Mouse (Mus musculus) kidney, postnatal 0 days (tissue): ENCODE measurements around the gene Apoh. TPM values are rescaled to one million over a fixed set of nuclear protein-coding genes. Genes with fewer than 3 reads are reported as not detected.

Source experiments
- ATAC-seq: fragments of 200-750 bp; cut with Nextera tagmentation; replicated peaks from 2 replicates; pipeline ENCODE4 v1.8.0; 2017; ENCODE audit warnings: low read depth, moderate number of reproducible peaks, moderate TSS enrichment, moderate library complexity; ENCODE audit not compliant: low FRiP score
- DNase-seq: peaks from one replicate; pipeline ENCODE4 v3.0.0-alpha.2; 2016; ENCODE audit warnings: low spot score
- H3K27ac ChIP-seq: fragments of 300-500 bp; sonication (generic); 2 replicates; pipeline ENCODE4 v1.5.1; 2014; ENCODE audit warnings: mild to moderate bottlenecking
- H3K27me3 ChIP-seq: fragments of 300-500 bp; sonication (generic); 2 replicates; pipeline ENCODE4 v1.6.1; 2014; ENCODE audit warnings: low read length, mixed read lengths; ENCODE audit not compliant: insufficient read depth
- H3K36me3 ChIP-seq: fragments of 300-500 bp; sonication (generic); 2 replicates; pipeline ENCODE4 v1.6.1; 2014; ENCODE audit warnings: low read length, mixed read lengths; ENCODE audit not compliant: insufficient read depth
- H3K4me1 ChIP-seq: fragments of 300-500 bp; sonication (generic); replicated peaks from 2 replicates; pipeline ENCODE4 v1.6.1; 2014; ENCODE audit warnings: antibody characterized with exemption, low read length, mixed read lengths; ENCODE audit not compliant: insufficient read depth
- H3K4me2 ChIP-seq: fragments of 300-500 bp; sonication (generic); 2 replicates; pipeline ENCODE4 v1.6.1; 2014; ENCODE audit warnings: mild to moderate bottlenecking, low read length, moderate library complexity, mixed read lengths
- H3K4me3 ChIP-seq: fragments of 300-500 bp; sonication (generic); replicated peaks from 2 replicates; pipeline ENCODE4 v1.5.1; 2014; ENCODE audit warnings: low read depth, low read length
- H3K9ac ChIP-seq: fragments of 300-500 bp; sonication (generic); 2 replicates; pipeline ENCODE4 v1.6.1; 2014; ENCODE audit warnings: low read depth, low read length
- H3K9me3 ChIP-seq: fragments of 300-500 bp; sonication (generic); replicated peaks from 2 replicates; pipeline ENCODE4 v1.6.1; 2016; ENCODE audit warnings: low read length, inconsistent platforms, mixed read lengths
- CTCF ChIP-seq: IDR thresholded peaks from 2 replicates; pipeline ENCODE4 v1.5.1; 2016; ENCODE audit warnings: antibody characterized with exemption, low read depth, mild to moderate bottlenecking, moderate library complexity
- WGBS: fragments of 180-500 bp; shearing (Covaris S2); extraction: QIAGEN DNeasy Blood & Tissue Kit; methylation state at CpG from one replicate; pipeline ENCODE4 v1.1.7; 2014; 5-methylcytosine and 5-hydroxymethylcytosine counted together
- polyA plus RNA-seq: library from polyadenylated mRNA; unstranded; fragments of >200 nt; fragmentation: Nextera tagmentation; extraction: Ambion mirVana; gene quantifications from 2 replicates; pipeline ENCODE4 v1.2.1, GENCODE M21; 2015

Apoh gene
- polyA plus RNA-seq, 1 experiment from 2014 or later = 0.46 TPM

DNA sequence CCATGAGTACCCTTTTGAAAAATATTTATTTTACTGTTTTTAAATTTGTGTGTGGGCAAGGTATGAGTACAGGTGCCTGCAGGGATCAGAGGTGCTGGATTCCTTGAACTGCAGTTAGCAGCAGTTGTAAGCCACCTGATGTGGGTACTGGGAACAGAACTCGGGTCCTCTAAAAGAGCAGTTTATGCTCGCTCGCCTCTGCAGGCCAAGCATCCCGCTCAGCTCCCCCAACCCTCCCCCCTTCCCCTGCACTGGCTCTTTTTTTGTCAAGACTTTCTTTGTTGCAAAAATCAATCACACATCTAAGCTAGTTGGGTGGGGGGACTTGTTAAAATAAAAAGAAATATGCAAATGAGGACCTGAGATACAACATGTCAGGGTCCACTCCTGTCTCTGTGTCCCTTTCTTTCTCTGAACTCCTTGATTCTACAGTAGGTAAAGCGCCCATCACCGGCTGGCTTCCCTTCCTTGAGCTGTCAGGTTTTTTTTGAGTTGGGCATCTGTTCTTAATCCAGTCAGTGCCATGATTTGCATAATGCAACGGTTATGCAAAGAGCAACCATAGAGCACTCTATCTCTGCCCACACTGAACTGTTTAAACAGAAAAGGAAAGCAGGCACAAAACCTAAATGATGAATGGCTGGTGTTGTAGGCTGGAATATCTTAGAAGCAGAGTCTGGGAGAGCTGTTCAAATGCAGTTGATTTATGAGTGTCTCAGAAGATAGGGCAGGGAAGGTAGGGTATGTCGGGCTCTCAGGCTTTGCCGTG is 66.9 kb downstream of the Apoh start:
- Histone ChIP-seq H3K4me2 (no peak overlapping the region), H3K27me3 (no peaks in the 10 kb centered on the region), H3K27ac (no peak overlapping the region), H3K36me3 (no peaks in the 10 kb centered on the region), H3K4me3 (no peak overlapping the region), H3K9ac (no peak overlapping the region), H3K4me1 (no peaks in the 10 kb centered on the region), H3K9me3 (no peaks in the 10 kb centered on the region)
- TF ChIP-seq CTCF = no peak
- WGBS = 74% methylated on average over 7 of the region's 9 CpGs
- ATAC-seq = no peak
- no peak for DNase-seq

DNA sequence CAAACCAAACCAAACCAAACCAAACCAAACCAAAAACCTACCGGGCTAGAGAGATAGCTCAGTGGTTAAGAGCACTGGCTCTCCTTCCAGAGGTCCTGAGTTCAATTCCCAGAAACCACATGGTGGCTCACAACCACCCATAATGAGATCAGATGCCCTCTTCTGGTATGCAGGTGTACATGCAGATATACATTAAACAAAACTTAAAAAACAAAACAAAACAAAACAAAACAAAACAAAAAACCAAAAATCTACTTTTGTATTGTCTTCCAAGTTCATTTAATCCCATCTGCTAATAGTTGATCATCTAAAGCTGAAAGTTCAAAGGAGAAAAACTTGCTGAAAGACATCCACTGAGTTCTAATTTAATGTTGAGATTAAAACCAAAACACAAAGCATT is 73.2 kb downstream of the Apoh start:
- H3K9me3 ChIP-seq = no peaks in the 10 kb centered on the region
- DNase-seq (no peak), ATAC-seq (no peak)
- TF ChIP-seq CTCF = peak; percentile 18; the same call in 1 of the 2 replicates
- no peaks in the 10 kb centered on the region for H3K36me3 ChIP-seq
- 100% methylated on average over 1 of the region's 1 CpGs for WGBS
- H3K4me3 ChIP-seq = no peak overlapping the region
- H3K27me3 ChIP-seq = no peaks in the 10 kb centered on the region
- H3K9ac ChIP-seq = no peak overlapping the region
- no peaks in the 10 kb centered on the region for H3K4me1 ChIP-seq
- no peak overlapping the region for H3K27ac ChIP-seq
- no peak overlapping the region for H3K4me2 ChIP-seq

DNA sequence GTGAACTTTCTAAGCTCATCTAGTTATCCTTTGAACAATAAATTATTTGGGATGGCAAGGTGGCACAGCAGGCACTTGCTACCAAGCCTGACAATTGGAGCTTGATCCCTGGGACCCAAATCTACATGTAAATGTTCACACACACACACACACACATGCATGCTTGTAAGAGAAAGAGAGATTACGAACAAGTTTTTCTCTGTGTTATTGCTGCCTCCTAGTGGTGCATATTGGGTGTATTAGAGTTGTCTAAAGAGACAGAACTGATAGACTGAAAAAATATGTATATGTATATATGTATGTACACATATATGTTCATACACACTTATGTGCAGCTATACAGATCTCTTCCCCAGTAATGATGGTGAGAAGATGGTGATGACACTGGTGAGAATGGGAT is 75.4 kb downstream of the Apoh start:
- Histone ChIP-seq H3K9ac (no peak overlapping the region), H3K36me3 (no peaks in the 10 kb centered on the region), H3K4me1 (no peaks in the 10 kb centered on the region), H3K4me2 (no peak overlapping the region), H3K27ac (no peak overlapping the region), H3K9me3 (no peaks in the 10 kb centered on the region), H3K27me3 (no peaks in the 10 kb centered on the region), H3K4me3 (no peak overlapping the region)
- DNase-seq (peak; percentile 74), ATAC-seq (no peak)
- 29% methylated on average over 1 of the region's 1 CpGs for WGBS
- peak; percentile 74 for TF ChIP-seq CTCF

DNA sequence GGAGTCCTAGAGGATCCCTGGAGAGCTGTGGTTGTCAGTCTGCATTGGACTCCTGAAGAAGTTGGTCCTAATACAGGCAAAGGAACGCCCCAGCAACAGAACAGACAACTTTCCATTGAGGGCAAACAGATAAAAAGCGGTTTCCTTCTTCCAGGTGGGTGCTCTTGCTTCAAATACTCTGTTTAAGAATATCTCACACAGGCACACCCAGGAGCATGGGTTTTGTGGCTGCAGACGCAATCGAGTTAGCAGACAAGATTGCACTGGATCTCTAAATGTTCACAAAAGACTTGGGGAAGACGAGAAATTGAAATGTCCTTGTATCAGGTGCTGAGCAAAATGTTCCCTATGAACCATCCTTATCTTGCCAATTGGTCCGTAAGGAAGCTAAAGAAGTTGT is 76.1 kb downstream of the Apoh start:
- no peak for TF ChIP-seq CTCF
- WGBS = 92% methylated on average over 6 of the region's 6 CpGs
- H3K4me2 ChIP-seq = no peak overlapping the region
- no peaks in the 10 kb centered on the region for H3K36me3 ChIP-seq
- H3K4me3 ChIP-seq = no peak overlapping the region
- no peaks in the 10 kb centered on the region for H3K9me3 ChIP-seq
- no peaks in the 10 kb centered on the region for H3K27me3 ChIP-seq
- H3K27ac ChIP-seq = no peak overlapping the region
- ATAC-seq (no peak), DNase-seq (no peak)
- no peak overlapping the region for H3K9ac ChIP-seq
- no peaks in the 10 kb centered on the region; the same call in 1 of the 2 replicates for H3K4me1 ChIP-seq

DNA sequence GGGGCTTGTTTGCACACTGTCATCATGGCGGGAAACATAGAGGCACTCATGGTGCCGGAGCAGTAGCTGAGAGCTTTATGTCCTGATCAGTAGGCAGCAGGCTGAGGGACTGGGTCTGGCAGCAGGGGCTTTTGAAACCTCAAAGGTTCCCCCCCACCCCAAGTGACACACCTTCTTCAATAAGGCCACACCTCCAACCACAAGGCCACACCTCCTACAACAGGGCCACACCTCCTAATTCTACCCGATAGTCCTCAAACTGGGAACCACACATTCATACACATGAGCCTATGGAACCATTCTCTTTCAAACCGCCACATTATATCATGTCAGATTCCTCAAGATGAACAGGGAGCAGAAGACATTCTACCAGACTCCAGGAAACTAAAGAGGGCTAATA is 77.6 kb downstream of the Apoh start:
- no peak for DNase-seq
- Histone ChIP-seq H3K36me3 (no peaks in the 10 kb centered on the region), H3K9me3 (no peaks in the 10 kb centered on the region), H3K4me3 (no peak overlapping the region), H3K27ac (no peak overlapping the region), H3K4me1 (no peaks in the 10 kb centered on the region; the same call in 1 of the 2 replicates), H3K27me3 (no peaks in the 10 kb centered on the region), H3K9ac (no peak overlapping the region), H3K4me2 (no peak overlapping the region)
- WGBS = 68% methylated on average over 4 of the region's 4 CpGs
- no peak for ATAC-seq
- TF ChIP-seq CTCF = no peak

GRCm38 (mm10) chr11:108423221-108423620 is 80.1 kb downstream of the Apoh start:
- Histone ChIP-seq H3K36me3 (no peaks in the 10 kb centered on the region), H3K4me3 (no peak overlapping the region), H3K9ac (no peak overlapping the region), H3K4me1 (no peaks in the 10 kb centered on the region; the same call in 1 of the 2 replicates), H3K27me3 (no peaks in the 10 kb centered on the region), H3K9me3 (no peaks in the 10 kb centered on the region), H3K4me2 (no peak overlapping the region), H3K27ac (no peak overlapping the region)
- no peak for TF ChIP-seq CTCF
- DNase-seq (no peak), ATAC-seq (no peak)
- WGBS = 78% methylated on average over 7 of the region's 7 CpGs

DNA sequence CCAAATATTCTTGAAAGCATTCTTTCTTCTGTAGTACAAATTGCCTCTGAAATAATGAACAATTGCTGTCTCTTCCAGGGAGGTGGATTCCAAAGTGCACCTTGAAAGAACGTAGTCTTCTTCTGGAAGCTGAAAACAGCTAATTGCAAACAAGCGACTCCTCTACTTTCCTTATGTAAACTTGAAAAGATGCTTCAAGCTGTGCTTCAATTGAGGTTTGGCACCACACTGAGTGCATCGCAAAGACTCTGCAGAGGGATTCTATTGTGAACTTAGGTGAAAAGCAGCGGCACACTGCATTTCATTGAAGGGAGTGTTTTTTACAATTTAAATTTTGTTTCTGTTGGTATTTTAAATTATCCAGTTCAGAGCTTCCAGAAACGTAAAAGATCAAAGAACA is 81.0 kb downstream of the Apoh start:
- no peak for TF ChIP-seq CTCF
- peak overlapping the region; percentile 74 for H3K4me3 ChIP-seq
- H3K36me3 ChIP-seq = no peaks in the 10 kb centered on the region
- DNase-seq = no peak
- no peak overlapping the region for H3K27ac ChIP-seq
- no peaks in the 10 kb centered on the region for H3K9me3 ChIP-seq
- H3K27me3 ChIP-seq = no peaks in the 10 kb centered on the region
- no peak for ATAC-seq
- H3K9ac ChIP-seq = no peak overlapping the region
- H3K4me2 ChIP-seq = peak overlapping the region; percentile 85
- 11% methylated on average over 5 of the region's 5 CpGs for WGBS
- H3K4me1 ChIP-seq = no peaks in the 10 kb centered on the region; the same call in 1 of the 2 replicates
